Mouse (Mus musculus): Measurements from ENCODE around the gene Olfr164.

Olfr164 gene

DNA sequence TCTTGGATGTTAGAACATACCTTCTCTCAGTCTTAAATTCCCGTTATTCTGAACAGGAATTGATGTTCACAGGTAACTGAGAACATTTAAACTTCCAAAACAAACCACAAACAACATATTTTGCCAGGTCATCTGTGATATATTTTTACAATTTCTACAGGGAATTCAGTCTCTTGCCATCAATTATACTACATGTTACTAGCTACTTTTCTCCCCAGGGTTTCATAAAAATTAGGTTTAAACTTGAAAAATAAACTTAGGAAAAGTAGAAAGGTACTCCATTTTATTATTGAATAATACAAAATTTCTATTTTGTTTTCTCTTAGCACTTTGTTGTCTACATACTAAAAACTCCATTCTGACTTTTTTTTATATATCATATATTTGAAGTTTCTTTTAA, at the start of gene Olfr164:
Gene Olfr164 (minus strand): TSS at position 101 of the 400 bp plus-strand sequence.
- no peak for DNase-seq (ENCODE audit: low spot score in 2 of 2)

DNA sequence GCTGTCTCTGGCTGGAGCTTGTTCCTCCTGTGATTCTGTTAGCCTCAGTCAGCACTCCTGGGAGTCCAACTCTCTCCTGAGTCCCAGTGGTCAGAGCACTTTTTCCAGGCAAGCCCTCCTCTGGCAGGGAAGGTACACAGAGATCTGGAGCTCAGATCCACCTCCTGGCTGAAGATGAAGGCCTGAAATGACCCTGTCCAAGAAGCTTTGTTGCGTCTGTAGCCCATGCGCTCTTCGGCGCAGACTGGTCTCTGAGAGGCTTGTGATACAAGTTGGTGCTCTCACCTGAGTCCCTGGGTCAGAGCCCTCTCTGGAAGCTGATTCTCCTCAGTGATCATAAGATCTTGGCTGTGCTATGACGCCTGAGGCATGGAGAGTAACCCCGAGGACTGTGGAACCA, 35.2 kb upstream of the Olfr164 start:
- DNase-seq (ENCODE audit: low spot score in 2 of 2), result no peak

DNA sequence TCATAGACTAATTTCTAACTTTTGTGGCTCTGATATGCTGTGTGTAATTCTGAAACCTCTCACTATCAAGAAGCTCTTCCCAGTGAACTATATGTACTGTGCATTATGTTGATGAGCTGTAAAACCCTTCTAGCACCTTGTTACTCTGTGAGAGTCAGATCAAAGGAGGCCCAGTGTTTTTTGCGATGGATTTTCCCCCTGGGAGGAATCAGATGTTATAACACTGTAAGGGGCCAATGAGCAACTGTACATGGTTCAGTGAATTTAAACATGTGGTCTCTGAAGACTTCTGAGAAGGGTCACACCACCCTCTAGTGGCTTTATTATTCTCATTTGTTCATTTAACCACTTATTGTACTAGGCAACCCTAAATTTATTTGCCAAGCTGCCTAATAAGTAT, 50.6 kb downstream of the Olfr164 start:
- no peak for DNase-seq (ENCODE audit: low spot score in 2 of 2)

DNA sequence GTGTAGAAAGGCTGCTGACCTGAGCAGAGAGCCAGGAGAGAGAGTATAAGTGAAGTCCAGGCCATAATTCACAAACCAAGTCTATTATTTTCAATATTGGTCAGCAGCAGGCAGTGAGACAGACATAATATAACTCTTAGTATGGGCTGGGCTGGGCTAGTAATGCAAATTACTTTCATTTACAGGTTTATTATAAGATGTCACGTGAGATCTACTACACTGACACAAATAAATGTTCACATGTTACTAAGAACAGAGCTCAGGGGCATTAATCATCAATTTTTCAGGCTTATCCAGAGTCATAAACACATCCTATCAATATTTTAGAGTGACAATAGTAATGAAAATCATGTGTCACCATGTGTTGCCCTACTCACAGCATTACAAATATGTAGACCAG, 53.1 kb downstream of the Olfr164 start:
- DNase-seq (ENCODE audit: low spot score in 2 of 2), result no peak

DNA sequence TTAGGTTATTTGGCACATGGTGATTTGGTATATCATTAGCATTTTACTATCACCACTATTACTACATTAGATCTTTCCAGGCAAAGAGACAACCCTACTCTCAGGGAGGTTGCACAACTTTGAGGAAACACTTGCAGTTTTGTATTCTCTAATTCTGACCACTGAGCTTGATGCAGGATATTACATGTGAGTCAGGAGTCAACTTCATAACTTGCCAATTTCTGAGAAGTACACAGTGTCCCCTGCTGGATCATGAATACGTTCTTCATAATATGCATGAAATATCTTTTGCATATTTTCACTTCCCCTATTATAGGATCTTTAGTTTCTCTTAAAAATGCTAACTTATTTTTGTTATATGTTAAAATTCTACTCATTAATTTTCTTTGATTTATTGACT, 68.0 kb downstream of the Olfr164 start:
- no peak for DNase-seq (ENCODE audit: low spot score in 2 of 2)

DNA sequence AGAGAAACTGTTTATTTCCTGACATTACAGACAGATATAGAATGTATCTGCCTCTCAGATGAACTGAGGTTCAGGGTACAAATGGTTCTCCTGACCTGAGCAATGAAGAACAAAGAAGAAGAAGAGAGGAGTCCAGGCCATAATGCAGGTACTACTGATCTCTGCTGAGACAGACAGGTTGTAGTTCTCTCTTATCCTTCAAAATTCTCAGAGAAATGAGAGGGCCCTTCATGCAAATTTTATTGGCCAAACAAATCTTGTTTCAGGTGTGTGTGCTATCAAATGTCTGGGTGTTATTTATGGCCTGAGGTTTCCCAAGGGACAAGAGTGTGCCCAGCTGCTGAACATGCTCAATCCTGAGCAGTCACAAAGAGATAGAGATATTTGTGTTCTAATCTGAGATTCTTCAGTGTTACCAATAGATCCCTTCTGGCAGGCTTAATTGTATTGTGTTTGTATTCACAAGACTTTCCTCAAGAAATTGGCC, 72.3 kb downstream of the Olfr164 start:
- DNase-seq (ENCODE audit: low spot score in 2 of 2), result no peak

DNA sequence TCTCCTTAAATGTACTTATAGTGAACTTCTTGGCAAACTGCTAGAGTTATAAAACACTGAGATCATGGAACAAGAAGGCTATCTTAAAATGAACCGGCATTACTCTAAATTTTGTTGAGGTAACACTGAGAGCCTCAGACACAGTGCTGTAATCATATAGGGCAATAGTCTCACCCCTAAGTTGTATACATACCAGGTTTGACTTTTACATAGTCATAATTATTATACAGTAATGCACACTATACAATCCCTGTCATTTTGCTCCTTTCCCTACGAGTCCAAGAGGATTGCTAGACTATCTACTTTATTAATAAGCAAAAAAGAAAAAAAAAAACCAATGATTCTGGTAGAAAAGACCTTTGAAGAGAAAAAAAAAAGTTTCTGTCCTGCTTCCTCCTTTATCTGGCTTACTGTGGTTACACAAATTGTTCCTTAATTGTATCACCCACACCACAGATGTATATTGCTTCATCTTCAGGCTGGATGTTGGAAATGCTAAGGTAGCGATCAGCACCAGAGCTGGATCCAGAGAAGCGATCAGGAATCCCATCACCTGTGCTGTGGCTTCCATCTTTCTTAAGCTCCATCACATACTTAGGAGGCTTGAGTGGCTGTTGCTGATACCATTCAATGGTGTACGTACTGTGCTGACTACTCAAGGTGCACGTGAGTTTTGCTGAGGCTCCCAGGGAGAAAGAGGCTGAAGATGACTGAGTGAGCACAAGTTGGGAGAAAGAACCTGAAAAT, 72.9 kb downstream of the Olfr164 start:
- no peak for DNase-seq (ENCODE audit: low spot score in 2 of 2)

DNA sequence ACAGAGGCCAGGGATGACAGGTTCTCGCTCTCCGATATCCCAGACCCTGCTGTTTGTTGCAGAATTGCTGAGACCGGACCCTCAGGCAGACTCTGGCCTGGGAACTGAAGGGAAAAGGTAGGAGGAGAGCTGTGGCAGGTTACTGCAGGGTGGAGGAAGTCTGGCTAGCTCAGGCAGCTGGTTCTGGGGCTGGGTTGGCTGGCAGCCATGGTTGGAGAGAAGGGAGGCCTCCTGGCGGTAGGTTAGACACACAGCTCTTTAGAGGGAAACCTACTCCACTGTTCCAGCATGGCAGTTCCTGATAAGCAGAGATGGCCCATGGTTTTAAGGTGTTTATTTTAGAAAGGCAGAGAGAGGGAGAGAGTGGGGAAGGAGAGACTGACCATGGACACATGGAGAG, 77.1 kb downstream of the Olfr164 start:
- no peak for DNase-seq (ENCODE audit: low spot score in 2 of 2)
